Mouse (Mus musculus) liver, embryonic 14.5 days (tissue): ENCODE data around the gene Col4a2.

ENCODE experiments used
- CTCF ChIP-seq: IDR thresholded peaks from 2 replicates; pipeline ENCODE4 v1.5.1; 2016; ENCODE audit warnings: antibody characterized with exemption, low read depth, control low read depth
- EP300 ChIP-seq: IDR thresholded peaks from 2 replicates; pipeline ENCODE4 v1.6.1; 2016; ENCODE audit warnings: antibody characterized with exemption, low read depth

DNA sequence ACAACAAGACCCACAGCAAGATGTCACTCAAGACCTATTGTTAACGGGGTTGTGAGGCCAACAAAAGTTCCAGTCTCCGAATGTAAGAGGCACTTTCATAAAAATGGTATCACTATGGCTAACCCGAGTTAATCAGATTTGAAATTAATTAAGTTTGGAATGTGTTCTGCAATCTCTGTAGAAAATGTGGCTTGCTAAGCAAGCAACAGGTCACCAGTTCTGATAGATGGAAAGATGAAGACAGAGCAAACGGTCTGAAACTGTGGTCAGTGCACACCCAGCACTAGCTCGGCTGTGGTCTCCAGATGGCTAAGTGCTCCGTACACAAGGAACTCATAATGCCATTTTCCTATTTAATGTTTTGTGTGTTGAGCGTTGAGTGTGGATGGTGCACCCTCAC is 158.1 kb downstream of the Col4a2 start:
- TF ChIP-seq CTCF: no peak
- TF ChIP-seq EP300: no peak
